Mouse (Mus musculus): ENCODE measurements at regions not wholly inside any gene's neighbourhood (a gene's known extent, or its start where the extent isn't known, plus 50 kb on each side); places are given as distances from the start of the nearest gene placed in this dataset.

DNA sequence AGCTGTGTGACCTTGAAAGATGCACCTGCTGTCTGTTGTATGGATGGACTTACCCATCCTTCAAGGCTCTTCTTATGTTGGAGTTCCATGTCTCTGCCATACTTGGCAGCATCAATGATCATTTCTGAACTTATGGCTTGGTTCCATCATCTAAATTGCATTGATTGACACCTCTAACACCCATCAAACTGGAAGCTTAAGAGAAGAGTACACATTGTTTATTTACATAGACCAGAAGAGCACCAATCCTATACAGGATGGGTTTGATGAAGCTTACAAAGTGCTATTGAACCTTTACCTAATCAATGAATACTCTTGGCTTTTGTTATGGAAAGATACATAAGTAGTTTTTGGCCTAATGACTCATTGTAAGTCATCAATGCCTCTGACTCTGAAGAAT is 248.8 kb downstream of the Fam49a start:
- Histone ChIP-seq H3K36me3 (ENCODE audit: control insufficient read depth, insufficient read depth, low read length) (no peaks in the 10 kb centered on the region), H3K27me3 (ENCODE audit: control insufficient read depth, insufficient read depth, low read length) (no peaks in the 10 kb centered on the region), H3K27ac (replicated peaks; ENCODE audit: insufficient read depth, low read depth, low read length) (no peak overlapping the region)

GRCm38 (mm10) chr12:12509164-12509937 is 247.4 kb downstream of the Fam49a start:
- Histone ChIP-seq H3K4me3 (ENCODE audit: insufficient read depth, low read depth, low read length) (no peak overlapping the region), H3K27me3 (ENCODE audit: control insufficient read depth, insufficient read depth, low read length) (no peaks in the 10 kb centered on the region), H3K79me2 (ENCODE audit: control insufficient read depth, insufficient read depth, low read length) (no peaks in the 10 kb centered on the region), H3K27ac (replicated peaks; ENCODE audit: insufficient read depth, low read depth, low read length) (no peak overlapping the region), H3K4me1 (ENCODE audit: control insufficient read depth, insufficient read depth, low read length) (peaks cover 5% of the 10 kb centered on the region; the same call in 1 of the 2 replicates), H3K36me3 (ENCODE audit: control insufficient read depth, insufficient read depth, low read length) (no peaks in the 10 kb centered on the region), H3K9ac (ENCODE audit: low read depth, low read length) (no peak overlapping the region)
- 21% methylated on average over 9 of the region's 9 CpGs for WGBS
- no peak for TF ChIP-seq POLR2A (IDR thresholded peaks at IDR 0.05; ENCODE audit: extremely low read depth, insufficient read depth, low read length)
- TF ChIP-seq CTCF (IDR thresholded peaks at IDR 0.05; ENCODE audit: low read depth, low read length): no peak
- peak; percentile 87 for DNase-seq (ENCODE audit: extremely low read depth, low read depth, low spot score)

More for the DNA sequence above, 248.8 kb downstream of the Fam49a start:
- H3K4me3 ChIP-seq (ENCODE audit: insufficient read depth, low read depth, low read length): no peak overlapping the region
- H3K9ac ChIP-seq (ENCODE audit: low read depth, low read length): no peak overlapping the region
- H3K79me2 ChIP-seq (ENCODE audit: control insufficient read depth, insufficient read depth, low read length): no peaks in the 10 kb centered on the region
- TF ChIP-seq CTCF (IDR thresholded peaks at IDR 0.05; ENCODE audit: low read depth, low read length) (no peak), POLR2A (IDR thresholded peaks at IDR 0.05; ENCODE audit: extremely low read depth, insufficient read depth, low read length) (no peak)
- H3K4me1 ChIP-seq (ENCODE audit: control insufficient read depth, insufficient read depth, low read length): peaks cover 5% of the 10 kb centered on the region; the same call in 1 of the 2 replicates
- DNase-seq (ENCODE audit: extremely low read depth, low read depth, low spot score): peak; percentile 39

GRCm38 (mm10) chr12:12508487-12509125 is 246.7 kb downstream of the Fam49a start:
- Histone ChIP-seq H3K4me1 (ENCODE audit: control insufficient read depth, insufficient read depth, low read length) (peaks cover 5% of the 10 kb centered on the region; the same call in 1 of the 2 replicates), H3K27me3 (ENCODE audit: control insufficient read depth, insufficient read depth, low read length) (no peaks in the 10 kb centered on the region), H3K9ac (ENCODE audit: low read depth, low read length) (no peak overlapping the region), H3K4me3 (ENCODE audit: insufficient read depth, low read depth, low read length) (no peak overlapping the region), H3K27ac (replicated peaks; ENCODE audit: insufficient read depth, low read depth, low read length) (no peak overlapping the region), H3K36me3 (ENCODE audit: control insufficient read depth, insufficient read depth, low read length) (no peaks in the 10 kb centered on the region), H3K79me2 (ENCODE audit: control insufficient read depth, insufficient read depth, low read length) (no peaks in the 10 kb centered on the region)
- DNase-seq (ENCODE audit: extremely low read depth, low read depth, low spot score): no peak
- WGBS: 59% methylated on average over 9 of the region's 9 CpGs
- TF ChIP-seq CTCF (IDR thresholded peaks at IDR 0.05; ENCODE audit: low read depth, low read length) (no peak), POLR2A (IDR thresholded peaks at IDR 0.05; ENCODE audit: extremely low read depth, insufficient read depth, low read length) (no peak)

- no peak for TF ChIP-seq POLR2A (IDR thresholded peaks at IDR 0.05; ENCODE audit: extremely low read depth, insufficient read depth, low read length)
- H3K36me3 ChIP-seq (ENCODE audit: control insufficient read depth, insufficient read depth, low read length): no peaks in the 10 kb centered on the region
- WGBS: 93% methylated on average over 3 of the region's 3 CpGs
- H3K4me1 ChIP-seq (ENCODE audit: control insufficient read depth, insufficient read depth, low read length): peaks cover 5% of the 10 kb centered on the region; the same call in 1 of the 2 replicates
- no peak overlapping the region for H3K4me3 ChIP-seq (ENCODE audit: insufficient read depth, low read depth, low read length)
- H3K79me2 ChIP-seq (ENCODE audit: control insufficient read depth, insufficient read depth, low read length): no peaks in the 10 kb centered on the region
- H3K27ac ChIP-seq (replicated peaks; ENCODE audit: insufficient read depth, low read depth, low read length): no peak overlapping the region
- DNase-seq (ENCODE audit: extremely low read depth, low read depth, low spot score): no peak
- H3K27me3 ChIP-seq (ENCODE audit: control insufficient read depth, insufficient read depth, low read length): no peaks in the 10 kb centered on the region
- H3K9ac ChIP-seq (ENCODE audit: low read depth, low read length): no peak overlapping the region
Measured at GRCm38 (mm10) chr12:12506671-12507070, 244.7 kb downstream of the Fam49a start.

GRCm38 (mm10) chr12:12505590-12505989 is 243.7 kb downstream of the Fam49a start:
- no peak for DNase-seq (ENCODE audit: extremely low read depth, low read depth, low spot score)

GRCm38 (mm10) chr12:12499903-12500302 is 238.0 kb downstream of the Fam49a start:
- no peaks in the 10 kb centered on the region for H3K79me2 ChIP-seq (ENCODE audit: control insufficient read depth, insufficient read depth, low read length)
- H3K9ac ChIP-seq (ENCODE audit: low read depth, low read length): no peak overlapping the region
- no peak overlapping the region for H3K27ac ChIP-seq (replicated peaks; ENCODE audit: insufficient read depth, low read depth, low read length)
- H3K36me3 ChIP-seq (ENCODE audit: control insufficient read depth, insufficient read depth, low read length): no peaks in the 10 kb centered on the region
- no peaks in the 10 kb centered on the region for H3K4me1 ChIP-seq (ENCODE audit: control insufficient read depth, insufficient read depth, low read length)
- 60% methylated on average over 3 of the region's 3 CpGs for WGBS
- no peaks in the 10 kb centered on the region for H3K27me3 ChIP-seq (ENCODE audit: control insufficient read depth, insufficient read depth, low read length)
- no peak for TF ChIP-seq POLR2A (IDR thresholded peaks at IDR 0.05; ENCODE audit: extremely low read depth, insufficient read depth, low read length)
- TF ChIP-seq CTCF (IDR thresholded peaks at IDR 0.05; ENCODE audit: low read depth, low read length): no peak
- H3K4me3 ChIP-seq (ENCODE audit: insufficient read depth, low read depth, low read length): no peak overlapping the region
- no peak for DNase-seq (ENCODE audit: extremely low read depth, low read depth, low spot score)

More at GRCm38 (mm10) chr12:12505590-12505989, 243.7 kb downstream of the Fam49a start:
- Histone ChIP-seq H3K36me3 (ENCODE audit: control insufficient read depth, insufficient read depth, low read length) (no peaks in the 10 kb centered on the region), H3K27ac (replicated peaks; ENCODE audit: insufficient read depth, low read depth, low read length) (no peak overlapping the region), H3K4me1 (ENCODE audit: control insufficient read depth, insufficient read depth, low read length) (peaks cover 5% of the 10 kb centered on the region; the same call in 1 of the 2 replicates), H3K9ac (ENCODE audit: low read depth, low read length) (no peak overlapping the region), H3K79me2 (ENCODE audit: control insufficient read depth, insufficient read depth, low read length) (no peaks in the 10 kb centered on the region), H3K27me3 (ENCODE audit: control insufficient read depth, insufficient read depth, low read length) (no peaks in the 10 kb centered on the region), H3K4me3 (ENCODE audit: insufficient read depth, low read depth, low read length) (no peak overlapping the region)
- TF ChIP-seq POLR2A (IDR thresholded peaks at IDR 0.05; ENCODE audit: extremely low read depth, insufficient read depth, low read length) (no peak), CTCF (IDR thresholded peaks at IDR 0.05; ENCODE audit: low read depth, low read length) (no peak)
- WGBS: 83% methylated on average over 4 of the region's 4 CpGs
